Mouse (Mus musculus): Measurements from ENCODE around the gene S100a13.

GRCm38 (mm10) chr3:90508950-90509746, 5.1 kb upstream of the S100a13 start, which contains the start of gene Chtop:
- TF ChIP-seq CTCF (IDR thresholded peaks at IDR 0.05; ENCODE audit: low read depth) (no peak), EP300 (IDR thresholded peaks at IDR 0.05; ENCODE audit: low read depth) (peak; percentile 84)

All from heart, postnatal 0 days (tissue).